Mouse (Mus musculus): ENCODE data around the gene Yjefn3. TPM values are rescaled to one million over a fixed set of nuclear protein-coding genes. Genes with fewer than 3 reads are reported as not detected.

Gene Yjefn3
- total and polyA plus RNA-seq, 2 experiments from 2014 or later = 10.7 to 13.3 TPM

- H3K27me3 ChIP-seq (ENCODE audit: insufficient read depth, low read length) = no peaks in the 10 kb centered on the region
- no peak overlapping the region for H3K4me2 ChIP-seq (ENCODE audit: low read depth, low read length)
- no peaks in the 10 kb centered on the region for H3K36me3 ChIP-seq (ENCODE audit: insufficient read depth, low read length)
- no peak overlapping the region for H3K27ac ChIP-seq
- ATAC-seq (no peak), DNase-seq (ENCODE audit: low spot score) (no peak)
- H3K9ac ChIP-seq (replicated peaks; ENCODE audit: low read length) = no peak overlapping the region
- TF ChIP-seq CTCF (IDR thresholded peaks at IDR 0.05; ENCODE audit: low read depth) = peak; percentile 48
- no peak overlapping the region for H3K4me3 ChIP-seq (ENCODE audit: low read length)
- WGBS = 48% methylated on average over 3 of the region's 3 CpGs
- no peaks in the 10 kb centered on the region for H3K4me1 ChIP-seq (ENCODE audit: insufficient read depth, low read length)
- H3K9me3 ChIP-seq (ENCODE audit: low read length) = no peaks in the 10 kb centered on the region
Measured at GRCm38 (mm10) chr8:69849899-69850298, 52.6 kb downstream of the Yjefn3 start.

GRCm38 (mm10) chr8:69848951-69849350 lies 53.6 kb downstream of the Yjefn3 start:
- TF ChIP-seq CTCF (IDR thresholded peaks at IDR 0.05; ENCODE audit: low read depth) = no peak
- H3K27me3 ChIP-seq (ENCODE audit: insufficient read depth, low read length) = no peaks in the 10 kb centered on the region
- H3K36me3 ChIP-seq (ENCODE audit: insufficient read depth, low read length) = no peaks in the 10 kb centered on the region
- H3K9me3 ChIP-seq (ENCODE audit: low read length) = no peaks in the 10 kb centered on the region
- DNase-seq (ENCODE audit: low spot score) = no peak
- H3K4me2 ChIP-seq (ENCODE audit: low read depth, low read length) = no peak overlapping the region
- no peaks in the 10 kb centered on the region for H3K4me1 ChIP-seq (ENCODE audit: insufficient read depth, low read length)
- no peak overlapping the region for H3K27ac ChIP-seq
- H3K4me3 ChIP-seq (ENCODE audit: low read length) = no peak overlapping the region
- H3K9ac ChIP-seq (replicated peaks; ENCODE audit: low read length) = no peak overlapping the region
- WGBS = 90% methylated on average over 8 of the region's 8 CpGs
- no peak for ATAC-seq

- no peak overlapping the region for H3K4me3 ChIP-seq (ENCODE audit: low read length)
- H3K9ac ChIP-seq (replicated peaks; ENCODE audit: low read length) = no peak overlapping the region
- H3K4me2 ChIP-seq (ENCODE audit: low read depth, low read length) = no peak overlapping the region
- DNase-seq (ENCODE audit: low spot score) (no peak), ATAC-seq (no peak)
- 80% methylated on average over 3 of the region's 3 CpGs for WGBS
- H3K27me3 ChIP-seq (ENCODE audit: insufficient read depth, low read length) = no peaks in the 10 kb centered on the region
- no peak for TF ChIP-seq CTCF (IDR thresholded peaks at IDR 0.05; ENCODE audit: low read depth)
- no peaks in the 10 kb centered on the region for H3K36me3 ChIP-seq (ENCODE audit: insufficient read depth, low read length)
- no peaks in the 10 kb centered on the region for H3K4me1 ChIP-seq (ENCODE audit: insufficient read depth, low read length)
- H3K27ac ChIP-seq = no peak overlapping the region
- no peaks in the 10 kb centered on the region for H3K9me3 ChIP-seq (ENCODE audit: low read length)
Measured at GRCm38 (mm10) chr8:69847167-69848065, 55.1 kb downstream of the Yjefn3 start.

Other genes with a start within 250 kb of the Yjefn3 start
- 3.0 and 6.3 TPM in 2 replicates for gene Zfp964, start 248.2 kb downstream of the Yjefn3 start, total RNA-seq (2014; rRNA removed)
- 0.93 and 1.4 TPM in 2 replicates for gene Zfp964, start 248.2 kb downstream of the Yjefn3 start, polyA plus RNA-seq (2015; fragmentation: Nextera tagmentation; extraction: Ambion mirVana)
- gene Zfp869, start 192.0 kb downstream of the Yjefn3 start, total RNA-seq (2014; rRNA removed) = 9.5 and 16.1 TPM in 2 replicates
- 17.5 and 18.4 TPM in 2 replicates for gene Zfp869, start 192.0 kb downstream of the Yjefn3 start, polyA plus RNA-seq (2015; fragmentation: Nextera tagmentation; extraction: Ambion mirVana)
- gene Zfp963, start 152.7 kb downstream of the Yjefn3 start, total RNA-seq (2014; rRNA removed) = 3.0 and 4.9 TPM in 2 replicates
- gene Zfp963, start 152.7 kb downstream of the Yjefn3 start, polyA plus RNA-seq (2015; fragmentation: Nextera tagmentation; extraction: Ambion mirVana) = 3.7 and 4.8 TPM in 2 replicates
- gene Gm20422, start 127.8 kb downstream of the Yjefn3 start, total RNA-seq (2014; rRNA removed) = not detected in 2 replicates
- gene Gm20422, start 127.8 kb downstream of the Yjefn3 start, polyA plus RNA-seq (2015; fragmentation: Nextera tagmentation; extraction: Ambion mirVana) = 0.34 and 0.61 TPM in 2 replicates
- gene Atp13a1, start 111.5 kb downstream of the Yjefn3 start, total RNA-seq (2014; rRNA removed) = 85.9 and 93.1 TPM in 2 replicates
- 38.9 and 39.1 TPM in 2 replicates for gene Atp13a1, start 111.5 kb downstream of the Yjefn3 start, polyA plus RNA-seq (2015; fragmentation: Nextera tagmentation; extraction: Ambion mirVana)
- gene Zfp866, start 111.5 kb downstream of the Yjefn3 start, total RNA-seq (2014; rRNA removed) = 38.6 and 39.8 TPM in 2 replicates
- gene Zfp866, start 111.5 kb downstream of the Yjefn3 start, polyA plus RNA-seq (2015; fragmentation: Nextera tagmentation; extraction: Ambion mirVana) = 18.5 and 18.6 TPM in 2 replicates
- 28.8 and 42.7 TPM in 2 replicates for gene Gmip, start 94.0 kb downstream of the Yjefn3 start, total RNA-seq (2014; rRNA removed)
- gene Gmip, start 94.0 kb downstream of the Yjefn3 start, polyA plus RNA-seq (2015; fragmentation: Nextera tagmentation; extraction: Ambion mirVana) = 23.6 and 27.9 TPM in 2 replicates
- gene Lpar2, start 80.3 kb downstream of the Yjefn3 start, total RNA-seq (2014; rRNA removed) = 5.2 and 5.4 TPM in 2 replicates
- gene Lpar2, start 80.3 kb downstream of the Yjefn3 start, polyA plus RNA-seq (2015; fragmentation: Nextera tagmentation; extraction: Ambion mirVana) = 0.45 and 0.50 TPM in 2 replicates
- 46.5 and 86.4 TPM in 2 replicates for gene Pbx4, start 70.2 kb downstream of the Yjefn3 start, total RNA-seq (2014; rRNA removed)
- 81.9 and 88.5 TPM in 2 replicates for gene Pbx4, start 70.2 kb downstream of the Yjefn3 start, polyA plus RNA-seq (2015; fragmentation: Nextera tagmentation; extraction: Ambion mirVana)
- 14.3 and 19.2 TPM in 2 replicates for gene Cilp2, start 15.0 kb downstream of the Yjefn3 start, total RNA-seq (2014; rRNA removed)
- gene Cilp2, start 15.0 kb downstream of the Yjefn3 start, polyA plus RNA-seq (2015; fragmentation: Nextera tagmentation; extraction: Ambion mirVana) = 6.9 and 7.2 TPM in 2 replicates
- 1.6 and 1.8 TPM in 2 replicates for gene Tssk6, start 528 bp downstream of the Yjefn3 start, total RNA-seq (2014; rRNA removed)
- 3.7 and 4.3 TPM in 2 replicates for gene Tssk6, start 528 bp downstream of the Yjefn3 start, polyA plus RNA-seq (2015; fragmentation: Nextera tagmentation; extraction: Ambion mirVana)
- gene Ndufa13, start 154 bp downstream of the Yjefn3 start, total RNA-seq (2014; rRNA removed) = 61.0 and 91.4 TPM in 2 replicates
- 269 and 275 TPM in 2 replicates for gene Ndufa13, start 154 bp downstream of the Yjefn3 start, polyA plus RNA-seq (2015; fragmentation: Nextera tagmentation; extraction: Ambion mirVana)
- gene Gatad2a, start 93.7 kb upstream of the Yjefn3 start, total RNA-seq (2014; rRNA removed) = 38.4 and 41.9 TPM in 2 replicates
- gene Gatad2a, start 93.7 kb upstream of the Yjefn3 start, polyA plus RNA-seq (2015; fragmentation: Nextera tagmentation; extraction: Ambion mirVana) = 23.4 and 23.6 TPM in 2 replicates
- gene Mau2, start 140.0 kb upstream of the Yjefn3 start, total RNA-seq (2014; rRNA removed) = 155 and 172 TPM in 2 replicates
- gene Mau2, start 140.0 kb upstream of the Yjefn3 start, polyA plus RNA-seq (2015; fragmentation: Nextera tagmentation; extraction: Ambion mirVana) = 50.1 and 50.3 TPM in 2 replicates
- gene Sugp1, start 140.1 kb upstream of the Yjefn3 start, total RNA-seq (2014; rRNA removed) = 15.1 and 15.4 TPM in 2 replicates
- 42.9 and 47.1 TPM in 2 replicates for gene Sugp1, start 140.1 kb upstream of the Yjefn3 start, polyA plus RNA-seq (2015; fragmentation: Nextera tagmentation; extraction: Ambion mirVana)
- 0.25 TPM in 1 of 2 replicates, not detected in the other for gene Tm6sf2, start 170.2 kb upstream of the Yjefn3 start, total RNA-seq (2014; rRNA removed)
- gene Tm6sf2, start 170.2 kb upstream of the Yjefn3 start, polyA plus RNA-seq (2015; fragmentation: Nextera tagmentation; extraction: Ambion mirVana) = 0.19 and 0.37 TPM in 2 replicates
- 2.0 and 4.5 TPM in 2 replicates for gene Hapln4, start 180.7 kb upstream of the Yjefn3 start, total RNA-seq (2014; rRNA removed)
- gene Hapln4, start 180.7 kb upstream of the Yjefn3 start, polyA plus RNA-seq (2015; fragmentation: Nextera tagmentation; extraction: Ambion mirVana) = 2.5 and 2.9 TPM in 2 replicates
- gene Ncan, start 218.2 kb upstream of the Yjefn3 start, total RNA-seq (2014; rRNA removed) = 429 and 473 TPM in 2 replicates
- 155 and 183 TPM in 2 replicates for gene Ncan, start 218.2 kb upstream of the Yjefn3 start, polyA plus RNA-seq (2015; fragmentation: Nextera tagmentation; extraction: Ambion mirVana)
- 6.1 and 9.4 TPM in 2 replicates for gene Nr2c2ap, start 228.6 kb upstream of the Yjefn3 start, total RNA-seq (2014; rRNA removed)
- 48.5 and 50.2 TPM in 2 replicates for gene Nr2c2ap, start 228.6 kb upstream of the Yjefn3 start, polyA plus RNA-seq (2015; fragmentation: Nextera tagmentation; extraction: Ambion mirVana)
- gene Rfxank, start 236.4 kb upstream of the Yjefn3 start, total RNA-seq (2014; rRNA removed) = 13.8 and 20.5 TPM in 2 replicates
- 8.4 and 9.7 TPM in 2 replicates for gene Rfxank, start 236.4 kb upstream of the Yjefn3 start, polyA plus RNA-seq (2015; fragmentation: Nextera tagmentation; extraction: Ambion mirVana)
- gene Borcs8, start 236.8 kb upstream of the Yjefn3 start, total RNA-seq (2014; rRNA removed) = 71.4 and 74.0 TPM in 2 replicates
- 47.5 and 55.0 TPM in 2 replicates for gene Borcs8, start 236.8 kb upstream of the Yjefn3 start, polyA plus RNA-seq (2015; fragmentation: Nextera tagmentation; extraction: Ambion mirVana)
- 0.40 and 0.52 TPM in 2 replicates for gene Mef2b, start 237.0 kb upstream of the Yjefn3 start, total RNA-seq (2014; rRNA removed)
- 0.90 and 1.1 TPM in 2 replicates for gene Mef2b, start 237.0 kb upstream of the Yjefn3 start, polyA plus RNA-seq (2015; fragmentation: Nextera tagmentation; extraction: Ambion mirVana)